Mouse (Mus musculus) liver, postnatal 0 days (tissue): ENCODE measurements around the gene Ift43.

Experiments used
- CTCF ChIP-seq: sonication (generic); IDR thresholded peaks from 2 replicates; pipeline ENCODE4 v1.5.1; 2016; ENCODE audit warnings: antibody characterized with exemption, low read depth
- EP300 ChIP-seq: IDR thresholded peaks from 2 replicates; pipeline ENCODE4 v1.6.1; 2016; ENCODE audit warnings: antibody characterized with exemption, low read depth, mild to moderate bottlenecking

- TF ChIP-seq CTCF (no peak), EP300 (no peak)
Measured at GRCm38 (mm10) chr12:86071432-86071831, 10.9 kb upstream of the Ift43 start.
